Mouse (Mus musculus) fibroblast of lung, adult 2 months (primary cell): Measurements from ENCODE around the gene Olfr527.

ENCODE experiments used
- DNase-seq: peaks from one replicate; pipeline ENCODE4 v3.0.0-alpha.2; 2011; ENCODE audit warnings: low read depth

Gene Olfr527

GRCm38 (mm10) chr7:140333717-140334116 is at the start of gene Olfr527:
Gene Olfr527 (plus strand): TSS chr7:140334017.
- no peak for DNase-seq

- no peak for DNase-seq
These were observed 38.1 kb upstream of the Olfr527 start for GRCm38 (mm10) chr7:140295746-140296145.

GRCm38 (mm10) chr7:140296876-140297275 is 36.9 kb upstream of the Olfr527 start:
- no peak for DNase-seq

- DNase-seq = no peak
These were observed 34.4 kb upstream of the Olfr527 start for GRCm38 (mm10) chr7:140299416-140299815.

GRCm38 (mm10) chr7:140319861-140320385 is 13.9 kb upstream of the Olfr527 start:
- no peak for DNase-seq

- DNase-seq = no peak
These were observed 13.3 kb upstream of the Olfr527 start, which contains the start of gene Olfr525 for GRCm38 (mm10) chr7:140320558-140320957. Gene Olfr525 (plus strand): TSS chr7:140320858.

- DNase-seq = no peak
These were observed 12.7 kb upstream of the Olfr527 start for GRCm38 (mm10) chr7:140321135-140321534.

- no peak for DNase-seq
These were observed 4.0 kb upstream of the Olfr527 start for GRCm38 (mm10) chr7:140329766-140330304.

GRCm38 (mm10) chr7:140361571-140361970 is 27.8 kb downstream of the Olfr527 start, which contains the start of gene Olfr60:
Gene Olfr60 (minus strand): TSS chr7:140361671.
- DNase-seq = no peak

- DNase-seq = no peak
These were observed 40.5 kb downstream of the Olfr527 start for GRCm38 (mm10) chr7:140374300-140374699.

- no peak for DNase-seq
These were observed 42.4 kb downstream of the Olfr527 start, which contains the start of gene Olfr530 for GRCm38 (mm10) chr7:140376231-140376630. Gene Olfr530 (minus strand): TSS chr7:140376331.

GRCm38 (mm10) chr7:140376911-140377310 is 43.1 kb downstream of the Olfr527 start:
- no peak for DNase-seq
